Mouse (Mus musculus) cerebellum, adult (tissue): Measurements from ENCODE around the gene Lbr.
"Not testable (repeated sequence)": the region's sequence is repeated elsewhere in the genome, so short reads cannot be mapped to it uniquely, and the experiment has no call there.

Source experiments
- ATAC-seq: cut with Nextera tagmentation; 2 replicates; pipeline ENCODE4 v1.9.2; 2017; ENCODE audit warnings: mild to moderate bottlenecking, moderate library complexity, mixed read lengths; ENCODE audit not compliant: insufficient number of reproducible peaks, low FRiP score, low TSS enrichment

Lbr gene

GRCm38 (mm10) chr1:181789952-181790351 lies 52.9 kb downstream of the Lbr start:
- ATAC-seq, result no peak

- not testable (repeated sequence) for ATAC-seq
Measured at GRCm38 (mm10) chr1:181782600-181782999, 60.2 kb downstream of the Lbr start.

GRCm38 (mm10) chr1:181776541-181776940 lies 66.3 kb downstream of the Lbr start:
- ATAC-seq, result no peak

- no peak for ATAC-seq
Measured at GRCm38 (mm10) chr1:181771871-181772270, 71.0 kb downstream of the Lbr start.

GRCm38 (mm10) chr1:181769392-181769791 lies 73.5 kb downstream of the Lbr start:
- ATAC-seq, result no peak
